ENCODE assay signal across 14 mouse cellular contexts in genomic region chr12:100222322-100222993, GRCm38 (mm10). TPM values are rescaled to one million over a fixed set of nuclear protein-coding genes. Genes with fewer than 3 reads are reported as not detected.
DNase-seq lines count a peak whose midpoint lies in the region; ATAC-seq and TF ChIP-seq lines count a peak whose summit lies in the region.
"Had no signal": no experiment of that assay in that cellular context is flagged by ENCODE, and none has a peak within 500 bp of the region (broad histone marks: within the 10 kb centered on the region; RNA-seq: fewer than 3 reads in every experiment).

No protein-coding gene starts in this region.

- no peaks in the 10 kb centered on the region for H3K9me3 ChIP-seq in forebrain, embryonic 15.5 days
- H3K9me3 ChIP-seq in midbrain, embryonic 10.5 days (replicated peaks) = no peaks in the 10 kb centered on the region
- H3K9me3 ChIP-seq: limb, embryonic 10.5 days; liver, embryonic 15.5 days had no signal

- TF ChIP-seq EP300 in heart, adult 2 months (IDR thresholded peaks at IDR 0.05; ENCODE audit: insufficient read depth, low read depth, low read length) = no peak

- no peak overlapping the region for H3K9ac ChIP-seq in heart, adult 2 months (ENCODE audit: low read depth, low read length)
- no peak overlapping the region for H3K9ac ChIP-seq in forebrain, embryonic 15.5 days (replicated peaks)
- H3K9ac ChIP-seq: liver, embryonic 15.5 days had no signal

- WGBS in heart, adult 2 months = 87% methylated on average over 13 of the region's 13 CpGs
- WGBS in forebrain, embryonic 15.5 days = 78% methylated on average over 13 of the region's 13 CpGs
- 80% methylated on average over 13 of the region's 13 CpGs for WGBS in midbrain, embryonic 10.5 days
- WGBS in olfactory bulb, adult 2 months = 57% methylated on average over 13 of the region's 13 CpGs

- intact Hi-C loops in heart, adult 2 months (cut with DNase I) = loop anchor here (2.0 to 5.0 kb wide), 2 partner anchors 18 to 55 kb away; no protein-coding TSS in a partner anchor

- H3K27me3 ChIP-seq in heart, adult 2 months (ENCODE audit: control insufficient read depth, insufficient read depth, low read length) = no peaks in the 10 kb centered on the region
- H3K27me3 ChIP-seq in forebrain, embryonic 15.5 days = no peaks in the 10 kb centered on the region
- no peaks in the 10 kb centered on the region for H3K27me3 ChIP-seq in midbrain, embryonic 10.5 days (ENCODE audit: low read depth, poor library complexity, severe bottlenecking)
- H3K27me3 ChIP-seq: liver, embryonic 15.5 days had no signal

- peak; percentile 62; the same call in 1 of the 2 replicates for ATAC-seq in forebrain, embryonic 15.5 days (replicated peaks)
- ATAC-seq in activated CD4-positive, CD25-positive, alpha-beta regulatory T cell, adult 4 months = no peak
- ATAC-seq in CD4-positive, CD25-positive, alpha-beta regulatory T cell, adult 4 months = no peak

- peaks cover 4% of the 10 kb centered on the region for H3K4me1 ChIP-seq in heart, adult 2 months (ENCODE audit: control insufficient read depth, insufficient read depth, low read length)
- H3K4me1 ChIP-seq in forebrain, embryonic 15.5 days = peaks cover 38% of the 10 kb centered on the region
- peaks cover 57% of the 10 kb centered on the region for H3K4me1 ChIP-seq in midbrain, embryonic 10.5 days
- peaks cover 41% of the 10 kb centered on the region for H3K4me1 ChIP-seq in olfactory bulb, adult 2 months (ENCODE audit: control insufficient read depth, insufficient read depth, low read length)
- H3K4me1 ChIP-seq: liver, embryonic 15.5 days had no signal

- peak overlapping the region; percentile 30 for H3K4me2 ChIP-seq in forebrain, embryonic 15.5 days (replicated peaks)
- H3K4me2 ChIP-seq: liver, embryonic 15.5 days had no signal

- DNase-seq in heart, adult 2 months = no peak
- no peak for DNase-seq in heart, adult 11 months
- DNase-seq in midbrain, embryonic 10.5 days (ENCODE audit: low spot score) = peak; percentile 38
- no peak for DNase-seq in layer of hippocampus, adult 9-10 months (ENCODE audit: low spot score)
- DNase-seq: adrenal gland, postnatal 36 days; cerebellum, adult 18-20 months; kidney, adult 2 months; layer of hippocampus, adult 9-11 months had no signal

- no peaks in the 10 kb centered on the region for H3K79me2 ChIP-seq in heart, adult 2 months (replicated peaks; ENCODE audit: control insufficient read depth, insufficient read depth, low read length)

- peaks cover 3% of the 10 kb centered on the region; the same call in 1 of the 2 replicates for H3K36me3 ChIP-seq in heart, adult 2 months (ENCODE audit: control insufficient read depth, insufficient read depth, low read length)
- H3K36me3 ChIP-seq in forebrain, embryonic 15.5 days = no peaks in the 10 kb centered on the region
- H3K36me3 ChIP-seq in midbrain, embryonic 10.5 days = no peaks in the 10 kb centered on the region
- H3K36me3 ChIP-seq: limb, embryonic 10.5 days; liver, embryonic 15.5 days had no signal

- no peak overlapping the region for H3K4me3 ChIP-seq in heart, adult 2 months
- H3K4me3 ChIP-seq in forebrain, embryonic 15.5 days = peak overlapping the region; percentile 1; the same call in 1 of the 2 replicates
- peak overlapping the region; percentile 32 for H3K4me3 ChIP-seq in midbrain, embryonic 10.5 days
- H3K4me3 ChIP-seq in olfactory bulb, adult 2 months (ENCODE audit: insufficient read depth, low read depth, low read length) = no peak overlapping the region
- H3K4me3 ChIP-seq: limb, embryonic 10.5 days; liver, embryonic 15.5 days had no signal

- TF ChIP-seq POLR2A in heart, adult 2 months (IDR thresholded peaks at IDR 0.05; ENCODE audit: insufficient read depth, low read depth, low read length) = no peak
- TF ChIP-seq POLR2A in olfactory bulb, adult 2 months (IDR thresholded peaks at IDR 0.05; ENCODE audit: insufficient read depth, low read depth, low read length) = no peak

- TF ChIP-seq CTCF in heart, adult 2 months (IDR thresholded peaks at IDR 0.05) = no peak
- no peak for TF ChIP-seq CTCF in olfactory bulb, adult 2 months (IDR thresholded peaks at IDR 0.05; ENCODE audit: insufficient read depth, low read depth, low read length)

- peak overlapping the region; percentile 81; the same call in 1 of the 2 replicates for H3K27ac ChIP-seq in heart, adult 2 months
- peak overlapping the region; percentile 65 for H3K27ac ChIP-seq in forebrain, embryonic 15.5 days (replicated peaks)
- H3K27ac ChIP-seq in midbrain, embryonic 10.5 days (replicated peaks) = peak overlapping the region; percentile 82
- peak overlapping the region; percentile 59 for H3K27ac ChIP-seq in olfactory bulb, adult 2 months (ENCODE audit: insufficient read depth, low read depth, low read length)
- H3K27ac ChIP-seq: limb, embryonic 10.5 days; liver, embryonic 15.5 days had no signal

RNA-seq across cellular contexts. Expression of gene Calm1, which starts 23.2 kb away (rescaled TPM):
- total RNA-seq in heart, adult 2 months (2021) = 100 to 1,000 TPM; 224 to 240 TPM
- 99.2 and 105 TPM in 2 replicates for polyA plus RNA-seq in heart, adult 2 months (2012; rRNA removed)
- polyA plus RNA-seq in forebrain, embryonic 15.5 days (2015; fragmentation: Nextera tagmentation; extraction: Ambion mirVana) = 2,112 and 2,174 TPM in 2 replicates
- polyA plus RNA-seq in midbrain, embryonic 10.5 days (2016; fragmentation: Nextera tagmentation; extraction: Ambion mirVana) = 1,473 and 1,491 TPM in 2 replicates
- 446 and 787 TPM in 2 replicates for polyA plus RNA-seq in olfactory bulb, adult 2 months (2012; ENCODE audit: insufficient read depth, insufficient read length, low replicate concordance, missing spikeins)
- polyA plus RNA-seq in activated CD4-positive, CD25-positive, alpha-beta regulatory T cell, adult 4 months (2017; shearing (Covaris generic)) = 1,000 to 10,000 TPM; 1,514 to 2,306 TPM
- 1,000 to 10,000 TPM; 1,192 to 2,031 TPM for polyA plus RNA-seq in CD4-positive, CD25-positive, alpha-beta regulatory T cell, adult 4 months (2017; shearing (Covaris generic))

Comparison
In these comparisons a context has a peak if more than half of its experiments do, and no peak if none do; other contexts are left out.
1. H3K4me3 ChIP-seq: peak in forebrain, embryonic 15.5 days (single experiment) and midbrain, embryonic 10.5 days (single experiment); none in heart, adult 2 months (single experiment) and olfactory bulb, adult 2 months (single experiment).
2. Peak in every context shown above with its lines, with median percentiles within 50 percentile points of each other: H3K27ac ChIP-seq.